Mouse (Mus musculus) myocyte (in vitro differentiated cells): ENCODE data around the gene Ppp3r1.

Experiments
- E2F4 ChIP-seq: IDR thresholded peaks from one replicate; pipeline ENCODE4 v1.6.1; 2011; ENCODE audit warnings: mild to moderate bottlenecking, control low read depth, moderate library complexity; ENCODE audit not compliant: insufficient read depth
- MYOD1 ChIP-seq, 3 experiments: IDR thresholded peaks; one replicate each; pipeline ENCODE4 v1.6.1; 2011; ENCODE audit warnings: control low read depth in 2 of 3, low read depth in 2 of 3, mild to moderate bottlenecking in 2 of 3, moderate library complexity in 1 of 3; ENCODE audit not compliant: insufficient read length in 2 of 3, control insufficient read depth in 1 of 3
- POLR2A ChIP-seq: IDR thresholded peaks from one replicate; pipeline ENCODE4 v1.6.1; 2011; ENCODE audit warnings: low read depth, mild to moderate bottlenecking, control low read depth, moderate library complexity; ENCODE audit not compliant: insufficient read length
- POLR2AphosphoS2 ChIP-seq: IDR thresholded peaks from one replicate; pipeline ENCODE4 v1.6.1; 2011; ENCODE audit warnings: low read depth, control low read depth; ENCODE audit not compliant: insufficient read length
- REST ChIP-seq: IDR thresholded peaks from one replicate; pipeline ENCODE4 v1.6.1; 2011; ENCODE audit warnings: mild to moderate bottlenecking, control low read depth, moderate library complexity; ENCODE audit not compliant: insufficient read depth, insufficient read length
- SRF ChIP-seq: IDR thresholded peaks from one replicate; pipeline ENCODE4 v1.6.1; 2011; ENCODE audit warnings: low read depth; ENCODE audit not compliant: control insufficient read depth, insufficient read length
- TCF12 ChIP-seq: IDR thresholded peaks from one replicate; pipeline ENCODE4 v1.6.1; 2011; ENCODE audit warnings: mild to moderate bottlenecking, control low read depth; ENCODE audit not compliant: poor library complexity, insufficient read depth, severe bottlenecking
- TCF3 ChIP-seq: IDR thresholded peaks from one replicate; pipeline ENCODE4 v1.6.1; 2011; ENCODE audit warnings: low read depth, control low read depth; ENCODE audit not compliant: insufficient read length
- USF1 ChIP-seq: IDR thresholded peaks from one replicate; pipeline ENCODE4 v1.6.1; 2011; ENCODE audit warnings: low read depth, mild to moderate bottlenecking, control low read depth, moderate library complexity

DNA sequence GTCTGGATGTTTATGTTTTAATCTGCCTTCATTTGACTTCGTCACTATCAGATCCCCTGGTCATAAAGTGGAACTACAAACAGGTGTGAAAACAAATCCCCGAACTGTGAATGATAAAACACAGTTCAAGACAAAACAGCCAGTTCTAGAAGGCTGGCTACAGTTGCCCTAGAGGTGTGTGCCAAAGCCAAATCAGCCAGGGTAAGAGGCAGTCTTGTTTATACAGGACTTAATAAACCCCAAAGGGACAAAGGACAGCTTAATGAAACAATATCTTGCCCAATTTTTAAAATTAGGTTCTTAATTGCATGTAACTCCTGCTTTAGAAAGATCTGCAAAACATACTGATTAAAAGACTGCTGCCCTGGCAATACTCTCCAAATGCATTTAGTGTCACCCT is 32.6 kb upstream of the Ppp3r1 start:
- TF ChIP-seq POLR2AphosphoS2 (no peak), USF1 (no peak), REST (no peak), POLR2A (no peak), TCF12 (no peak), E2F4 (no peak), MYOD1 (IDR thresholded peaks at IDR 0.05; ENCODE audit: control insufficient read depth in 1 of 3, insufficient read length in 2 of 3, low read depth in 2 of 3) (no peak), TCF3 (no peak), SRF (no peak)
